Mouse (Mus musculus) cerebellum, adult 2 months (tissue): ENCODE results near the gene Ncaph2. TPM values are rescaled to one million over a fixed set of nuclear protein-coding genes. Genes with fewer than 3 reads are reported as not detected.

Experiments used
- DNase-seq, 2 experiments: peaks; one replicate each; pipeline ENCODE4 v3.0.0; 2021
- H3K27ac ChIP-seq: fragments of 200-500 bp; 2 replicates; pipeline ENCODE4 v1.5.1; 2012; ENCODE audit warnings: low read length, control low read depth, inconsistent platforms; ENCODE audit not compliant: insufficient read depth
- H3K27me3 ChIP-seq: fragments of 200-500 bp; 2 replicates; pipeline ENCODE4 v1.6.1; 2012; ENCODE audit warnings: inconsistent platforms, mild to moderate bottlenecking, low read length, moderate library complexity; ENCODE audit not compliant: control insufficient read depth, insufficient read depth
- H3K4me1 ChIP-seq: fragments of 200-500 bp; 2 replicates; pipeline ENCODE4 v1.6.1; 2011; ENCODE audit warnings: low read length; ENCODE audit not compliant: control insufficient read depth, insufficient read depth
- H3K4me3 ChIP-seq: fragments of 200-500 bp; replicated peaks from 2 replicates; pipeline ENCODE3; 2011; ENCODE audit warnings: mild to moderate bottlenecking, low read depth, low read length, control low read depth; ENCODE audit not compliant: insufficient read depth
- CTCF ChIP-seq: fragments of 200-500 bp; IDR thresholded peaks from 2 replicates; pipeline ENCODE4 v1.5.1; 2011; ENCODE audit warnings: low read depth, mild to moderate bottlenecking, control low read depth, low read length, moderate library complexity, borderline replicate concordance; ENCODE audit not compliant: insufficient read depth
- POLR2A ChIP-seq: fragments of 200-500 bp; IDR thresholded peaks from 2 replicates; pipeline ENCODE4 v1.6.1; 2011; ENCODE audit warnings: low read length, control low read depth, borderline replicate concordance; ENCODE audit not compliant: insufficient read depth
- WGBS: fragments of 180-500 bp; shearing (Covaris S2); methylation state at CpG from one replicate; pipeline ENCODE4 v1.1.7; 2018; 5-methylcytosine and 5-hydroxymethylcytosine counted together
- polyA plus RNA-seq: library from polyadenylated mRNA; depleted of rRNA; stranded (reverse); fragments of >200 nt; gene quantifications from 2 replicates; pipeline ENCODE4 v1.2.3, GENCODE M21; 2012

The Ncaph2 gene
- polyA plus RNA-seq, 1 experiment, result 134 TPM

DNA sequence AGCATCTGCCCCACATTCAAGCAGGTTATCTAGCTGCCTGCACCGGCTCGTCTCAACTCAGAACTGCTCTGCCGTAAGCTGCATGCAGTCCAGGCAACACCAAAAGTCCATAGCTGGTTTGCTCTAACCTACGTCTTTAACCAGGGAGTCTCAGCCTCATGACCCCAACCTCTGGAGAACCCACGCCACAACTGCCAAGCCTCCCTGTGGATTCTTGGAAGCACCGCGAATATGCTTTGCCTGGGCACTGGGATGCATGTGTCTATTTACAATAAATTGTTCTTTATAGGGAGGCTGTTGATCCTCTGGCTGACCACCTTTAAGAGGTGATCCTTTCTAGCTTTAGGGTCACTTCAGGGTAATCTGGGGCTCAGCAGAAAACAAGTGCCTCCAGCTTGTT is 17.0 kb downstream of the Ncaph2 start:
- Histone ChIP-seq H3K27me3 (no peaks in the 10 kb centered on the region), H3K27ac (peak overlapping the region; percentile 6; the same call in 1 of the 2 replicates), H3K4me1 (peaks cover 20% of the 10 kb centered on the region), H3K4me3 (peak overlapping the region; percentile 62)
- no peak for TF ChIP-seq CTCF
- 42% methylated on average over 7 of the region's 7 CpGs for WGBS
- peak in 1 of 2 experiments; percentile 32 for DNase-seq

DNA sequence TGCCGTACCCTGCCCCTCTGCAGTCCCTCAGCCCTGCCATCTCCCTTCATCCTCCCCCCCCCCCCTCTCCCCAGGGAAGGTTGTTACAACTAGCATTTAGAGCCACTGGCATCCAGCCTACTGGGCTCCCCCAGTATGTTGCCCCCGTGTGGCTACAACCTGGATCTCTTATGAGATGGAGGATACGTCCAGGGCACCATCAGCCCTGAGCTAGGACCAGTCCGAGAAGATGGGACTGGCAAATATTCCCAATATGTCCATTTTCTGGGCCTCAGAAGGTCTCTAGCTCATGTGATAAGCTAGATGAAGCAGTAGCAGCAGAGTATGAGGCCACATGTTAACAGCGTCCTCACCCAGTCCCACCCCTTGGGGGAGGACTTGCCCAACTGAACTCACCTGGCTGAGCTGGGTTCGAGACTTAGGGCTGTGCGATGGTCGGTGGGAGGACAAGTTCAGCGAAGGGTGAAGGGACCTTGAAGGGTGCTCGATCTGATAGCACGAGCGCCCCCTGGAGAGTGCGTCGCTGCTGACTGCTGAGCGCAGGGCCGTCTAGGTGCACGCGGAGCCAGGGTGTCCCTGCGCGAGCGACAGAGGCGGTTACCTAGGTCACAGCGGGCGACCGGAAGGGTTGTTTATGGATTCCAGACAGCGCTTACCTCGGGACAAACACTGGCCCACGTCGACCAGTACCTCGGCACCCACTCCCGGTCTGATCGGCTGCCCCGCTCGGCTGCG is 17.7 kb downstream of the Ncaph2 start:
- TF ChIP-seq POLR2A, result no peak
- TF ChIP-seq CTCF, result peak; percentile 45; the same call in 1 of the 2 replicates
- WGBS, result 1% methylated on average over 35 of the region's 35 CpGs

DNA sequence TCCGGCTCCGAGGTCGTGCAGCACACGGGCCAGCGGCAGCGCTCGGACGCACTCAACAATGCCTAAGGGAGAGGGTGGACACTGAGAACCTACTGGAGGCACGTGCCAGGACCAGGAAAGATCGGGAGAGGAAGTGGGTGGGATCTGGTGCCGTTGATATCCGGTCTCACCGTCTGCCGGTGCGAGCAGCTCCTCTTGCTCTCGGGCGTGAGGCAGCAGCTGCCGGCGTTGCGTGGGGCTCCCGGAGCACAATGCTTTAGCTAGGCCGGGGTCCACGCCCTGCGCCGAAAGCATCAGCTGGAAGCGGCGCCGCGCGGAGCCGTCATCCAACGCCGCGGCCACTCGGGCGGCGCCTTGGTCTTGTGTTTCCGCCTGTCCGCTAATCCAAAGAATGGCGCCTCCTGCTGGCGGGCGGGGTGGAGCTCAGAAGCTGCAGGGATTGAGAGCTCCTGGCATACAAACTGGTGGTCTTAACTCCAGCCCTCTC is 18.3 kb downstream of the Ncaph2 start, which contains the start of gene Sco2:
Sco2 (minus strand) TSS at position 85 of the 487 bp plus-strand sequence.
- peak; percentile 74 for TF ChIP-seq CTCF
- peak; percentile 60; the same call in 1 of the 2 replicates for TF ChIP-seq POLR2A
- DNase-seq, result peak; percentile 91 to 96
- Histone ChIP-seq H3K4me3 (peak within 1 kb of the TSS; percentile 62), H3K27me3 (no peaks in the 10 kb centered on the region), H3K27ac (peak within 1 kb of the TSS; percentile 82), H3K4me1 (peaks cover 28% of the 10 kb centered on the region)
- WGBS, result under 1% methylated on average over 42 of the region's 42 CpGs

More for the DNA sequence above, 17.7 kb downstream of the Ncaph2 start:
- H3K4me3 ChIP-seq, result peak overlapping the region; percentile 62
- H3K27ac ChIP-seq, result peak overlapping the region; percentile 82
- peak; percentile 80 to 84 for DNase-seq
- H3K27me3 ChIP-seq, result no peaks in the 10 kb centered on the region
- peaks cover 27% of the 10 kb centered on the region for H3K4me1 ChIP-seq

DNA sequence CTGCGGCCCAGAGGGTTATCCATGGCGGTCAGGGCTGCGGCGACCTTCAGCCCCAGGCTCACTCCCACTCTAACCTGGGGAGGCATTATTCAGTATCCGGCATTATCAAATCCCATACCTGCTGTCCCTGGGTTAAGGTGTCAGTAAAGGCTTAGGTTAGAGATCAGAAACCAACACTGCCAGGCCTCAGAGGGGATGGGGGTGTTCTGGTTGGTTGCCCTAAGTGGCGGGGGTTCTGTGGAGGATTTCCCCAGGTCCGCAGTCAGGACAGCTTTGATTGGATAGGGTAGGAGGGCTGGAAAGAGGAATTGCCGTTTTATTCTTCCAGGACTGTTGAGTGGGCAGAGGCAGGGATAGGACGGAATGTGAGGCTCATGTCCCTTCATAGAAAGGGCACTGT is 18.8 kb downstream of the Ncaph2 start:
- 43% methylated on average over 9 of the region's 9 CpGs for WGBS
- no peak for TF ChIP-seq CTCF
- TF ChIP-seq POLR2A, result no peak
- DNase-seq, result no peak
- H3K4me3 ChIP-seq, result peak overlapping the region; percentile 62
- H3K27ac ChIP-seq, result peak overlapping the region; percentile 82
- no peaks in the 10 kb centered on the region for H3K27me3 ChIP-seq
- H3K4me1 ChIP-seq, result peaks cover 28% of the 10 kb centered on the region

DNA sequence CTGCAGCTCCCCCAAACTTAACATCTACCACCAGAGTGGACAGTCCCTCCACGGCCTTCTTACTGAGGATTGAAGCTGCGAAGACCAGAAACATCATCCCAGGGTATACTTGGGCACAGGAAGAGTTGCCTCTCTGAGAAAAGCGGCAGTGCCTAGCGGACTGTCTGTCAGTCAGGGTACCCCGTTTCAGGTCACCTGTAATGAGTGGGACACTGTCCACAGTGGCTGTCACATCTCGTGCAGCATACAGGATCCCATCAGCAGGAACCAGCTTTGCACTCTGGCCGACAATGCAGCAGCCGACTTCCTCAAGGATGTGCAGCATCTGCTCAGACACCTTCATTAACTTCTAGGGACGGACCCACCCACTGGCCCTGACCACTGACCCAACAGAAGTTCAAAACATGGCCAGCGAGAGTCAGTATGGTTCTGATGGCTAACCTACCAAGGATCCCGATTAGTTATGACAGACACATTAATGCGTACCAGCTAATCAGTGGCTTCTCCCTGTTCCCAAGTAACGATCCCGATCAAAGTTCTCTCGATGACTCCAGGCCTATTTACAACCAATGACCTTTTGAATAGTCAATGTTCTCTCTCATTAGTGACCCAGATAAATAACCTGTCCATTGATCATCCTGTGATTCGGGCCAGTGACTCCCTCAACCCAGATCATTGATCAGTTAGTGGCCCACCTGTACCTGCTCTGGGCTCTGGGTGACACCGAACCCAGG is 19.4 kb downstream of the Ncaph2 start:
- Histone ChIP-seq H3K4me3 (no peak overlapping the region), H3K4me1 (peaks cover 31% of the 10 kb centered on the region), H3K27me3 (no peaks in the 10 kb centered on the region), H3K27ac (no peak overlapping the region)
- peak in 1 of 2 experiments; percentile 24 for DNase-seq
- TF ChIP-seq CTCF (no peak), POLR2A (no peak)
- WGBS, result 91% methylated on average over 17 of the region's 17 CpGs

DNA sequence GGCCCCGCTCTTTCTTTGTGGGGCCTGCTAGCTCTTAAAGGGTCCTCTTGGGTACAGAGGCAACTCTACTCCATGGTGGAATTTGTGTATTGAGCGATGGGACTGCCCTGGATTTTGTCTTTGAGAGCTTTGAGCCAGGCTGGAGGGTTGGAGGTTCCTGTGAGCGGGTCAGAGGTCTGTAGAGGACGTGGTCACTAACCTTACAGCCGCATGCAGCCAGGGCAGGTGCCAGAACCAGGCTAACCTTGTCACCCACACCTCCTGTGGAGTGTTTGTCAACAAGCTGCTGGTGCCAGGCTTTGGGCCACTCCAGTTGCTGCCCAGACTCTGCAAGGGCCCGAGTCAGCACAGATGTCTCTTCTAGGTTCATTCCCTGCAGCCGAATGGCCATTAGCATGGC is 20.5 kb downstream of the Ncaph2 start:
- Histone ChIP-seq H3K27me3 (no peaks in the 10 kb centered on the region), H3K4me3 (no peak overlapping the region), H3K27ac (no peak overlapping the region), H3K4me1 (peaks cover 31% of the 10 kb centered on the region)
- peak in 1 of 2 experiments; percentile 28 for DNase-seq
- no peak for TF ChIP-seq POLR2A
- no peak for TF ChIP-seq CTCF
- WGBS, result 72% methylated on average over 7 of the region's 7 CpGs

DNA sequence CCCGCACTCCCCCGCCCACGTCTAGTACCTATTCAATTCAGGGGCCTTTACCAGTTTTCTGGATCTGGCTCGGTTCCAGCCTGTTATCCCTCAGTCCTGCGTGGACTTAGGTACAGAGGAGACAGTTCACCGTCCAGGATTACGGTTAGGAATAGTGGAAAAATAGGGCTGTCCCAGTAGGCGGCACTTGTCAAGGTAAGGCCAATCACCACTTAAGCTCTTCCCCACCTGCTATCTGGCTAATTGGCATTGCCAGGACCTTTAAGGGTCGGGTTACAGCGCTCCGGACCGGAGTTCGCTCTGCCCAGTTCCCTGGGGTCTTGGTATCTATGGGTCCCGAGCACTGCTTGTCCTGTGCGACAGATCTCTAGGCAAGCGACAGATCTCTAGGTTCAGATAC is 21.4 kb downstream of the Ncaph2 start, which contains the start of gene Tymp:
Tymp (minus strand) TSS at position 83 of the 400 bp plus-strand sequence.
- Histone ChIP-seq H3K4me1 (peaks cover 27% of the 10 kb centered on the region), H3K27me3 (no peaks in the 10 kb centered on the region), H3K4me3 (peak within 1 kb of the TSS; percentile 64), H3K27ac (peak within 1 kb of the TSS; percentile 98)
- TF ChIP-seq CTCF, result no peak
- TF ChIP-seq POLR2A, result no peak
- WGBS, result 56% methylated on average over 16 of the region's 16 CpGs
- DNase-seq, result peak in 1 of 2 experiments; percentile 34

DNA sequence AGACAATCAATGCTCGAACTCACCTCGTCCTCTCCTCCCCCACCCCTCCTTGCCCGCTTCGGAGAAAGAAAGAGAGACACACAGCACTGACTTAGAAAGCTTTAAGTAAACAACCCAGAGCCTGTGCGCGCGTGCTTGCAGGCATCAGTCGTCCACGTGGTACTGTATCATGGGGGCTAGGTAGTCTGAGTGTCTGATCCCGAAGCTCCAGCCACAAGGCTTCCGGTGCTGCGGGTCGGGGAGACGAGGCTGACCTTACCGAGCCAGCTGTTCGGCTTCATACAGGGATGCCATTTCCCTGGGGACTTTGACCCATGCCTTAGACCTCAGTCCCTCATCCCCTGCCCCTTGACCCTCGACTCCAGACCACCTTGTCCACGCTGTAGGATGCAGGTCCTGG is 21.8 kb downstream of the Ncaph2 start:
- 28% methylated on average over 18 of the region's 18 CpGs for WGBS
- Histone ChIP-seq H3K4me3 (no peak overlapping the region), H3K27ac (peak overlapping the region; percentile 98; the same call in 1 of the 2 replicates), H3K4me1 (peaks cover 26% of the 10 kb centered on the region), H3K27me3 (no peaks in the 10 kb centered on the region)
- TF ChIP-seq CTCF, result no peak
- TF ChIP-seq POLR2A, result no peak
- peak in 1 of 2 experiments; percentile 33 for DNase-seq
